12 mouse cellular contexts compared by ENCODE assay signal in genomic region chr14:15809083-15809482, GRCm38 (mm10).
"Had no signal": no experiment of that assay in that cellular context is flagged by ENCODE, and none has a peak within 500 bp of the region (broad histone marks: within the 10 kb centered on the region; RNA-seq: fewer than 3 reads in every experiment).

No protein-coding gene starts in this region.

- DNase-seq: lung, adult 18-20 months; lung, embryonic 14.5 days; lung, postnatal 10 days; retina, postnatal 1 day; right cerebral cortex, adult 18-20 months; right cerebral cortex, postnatal 25 days; right cerebral cortex, postnatal 4 days; spleen, adult 18-20 months; thymus, adult 18-20 months; thymus, postnatal 14 days; thymus, postnatal 36 days had no signal

- ATAC-seq: midbrain, embryonic 15.5 days had no signal
